Mouse (Mus musculus) lung, embryonic 14.5 days (tissue): ENCODE data around the gene Rnf180. TPM values are rescaled to one million over a fixed set of nuclear protein-coding genes. Genes with fewer than 3 reads are reported as not detected.

Experiments
- ATAC-seq: fragments of 200-750 bp; cut with Nextera tagmentation; 2 replicates; pipeline ENCODE4 v1.8.0; 2017; ENCODE audit warnings: mild to moderate bottlenecking, moderate TSS enrichment, moderate library complexity; ENCODE audit not compliant: insufficient read depth
- DNase-seq: peaks from one replicate; pipeline ENCODE4 v3.0.0-alpha.2; 2015
- H3K27ac ChIP-seq: fragments of 300-500 bp; sonication (generic); 2 replicates; pipeline ENCODE4 v1.5.1; 2014; ENCODE audit warnings: low read depth, mild to moderate bottlenecking, moderate library complexity
- H3K27me3 ChIP-seq: fragments of 300-500 bp; sonication (generic); 2 replicates; pipeline ENCODE4 v1.6.1; 2014; ENCODE audit warnings: low read length, control low read depth; ENCODE audit not compliant: insufficient read depth
- H3K36me3 ChIP-seq: fragments of 300-500 bp; sonication (generic); 2 replicates; pipeline ENCODE4 v1.6.1; 2014; ENCODE audit warnings: control low read depth; ENCODE audit not compliant: insufficient read depth
- H3K4me1 ChIP-seq: fragments of 300-500 bp; sonication (generic); 2 replicates; pipeline ENCODE4 v1.6.1; 2014; ENCODE audit warnings: antibody characterized with exemption, control low read depth; ENCODE audit not compliant: insufficient read depth
- H3K4me2 ChIP-seq: fragments of 300-500 bp; sonication (generic); 2 replicates; pipeline ENCODE4 v1.6.1; 2014; ENCODE audit warnings: mild to moderate bottlenecking
- H3K4me3 ChIP-seq: fragments of 300-500 bp; sonication (generic); 2 replicates; pipeline ENCODE4 v1.5.1; 2014; ENCODE audit warnings: low read depth, low read length
- H3K9ac ChIP-seq: fragments of 300-500 bp; sonication (generic); 2 replicates; pipeline ENCODE4 v1.6.1; 2014
- H3K9me3 ChIP-seq: fragments of 300-500 bp; sonication (generic); 2 replicates; pipeline ENCODE4 v1.6.1; 2016; ENCODE audit warnings: low read depth, low read length, control low read depth
- CTCF ChIP-seq: IDR thresholded peaks from 2 replicates; pipeline ENCODE4 v1.5.1; 2016; ENCODE audit warnings: antibody characterized with exemption, low read depth
- WGBS: fragments of 180-500 bp; shearing (Covaris S2); extraction: QIAGEN DNeasy Blood & Tissue Kit; methylation state at CpG from one replicate; pipeline ENCODE4 v1.1.7; 2014; 5-methylcytosine and 5-hydroxymethylcytosine counted together
- polyA plus RNA-seq: library from polyadenylated mRNA; unstranded; fragments of >200 nt; fragmentation: Nextera tagmentation; extraction: Ambion mirVana; gene quantifications from 2 replicates; pipeline ENCODE4 v1.2.1, GENCODE M21; 2014

Gene Rnf180
- polyA plus RNA-seq, 1 experiment from 2014 or later = 4.1 TPM

DNA sequence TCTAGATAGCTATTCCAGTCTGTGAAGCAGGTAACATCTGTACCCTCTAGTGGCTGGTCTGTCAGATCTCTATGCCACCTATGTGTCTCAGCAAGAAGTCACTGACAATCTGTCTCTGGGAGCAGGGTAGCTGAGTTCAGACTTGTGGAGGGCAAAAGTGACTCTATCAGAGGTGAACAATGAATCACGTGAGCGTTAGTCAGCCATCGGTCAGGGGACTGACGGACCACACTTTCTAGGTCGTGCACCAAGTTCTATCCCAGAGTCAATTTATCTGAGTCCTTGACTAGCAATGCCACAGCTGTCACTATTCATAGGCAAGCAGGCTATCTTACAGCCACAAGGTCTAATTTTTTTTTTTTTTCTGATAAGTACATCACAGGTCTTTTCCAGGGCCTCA is 4.6 kb downstream of the Rnf180 start:
- no peaks in the 10 kb centered on the region for H3K36me3 ChIP-seq
- DNase-seq (no peak), ATAC-seq (no peak)
- no peak overlapping the region for H3K4me2 ChIP-seq
- WGBS = 72% methylated on average over 5 of the region's 5 CpGs
- H3K4me3 ChIP-seq = no peak overlapping the region
- H3K27ac ChIP-seq = no peak overlapping the region
- H3K27me3 ChIP-seq = no peaks in the 10 kb centered on the region
- no peak for TF ChIP-seq CTCF
- no peaks in the 10 kb centered on the region for H3K9me3 ChIP-seq
- H3K4me1 ChIP-seq = peaks cover 4% of the 10 kb centered on the region; the same call in 1 of the 2 replicates
- no peak overlapping the region for H3K9ac ChIP-seq

- no peaks in the 10 kb centered on the region for H3K27me3 ChIP-seq
- no peaks in the 10 kb centered on the region for H3K4me1 ChIP-seq
- DNase-seq (no peak), ATAC-seq (no peak)
- H3K4me2 ChIP-seq = no peak overlapping the region
- no peak for TF ChIP-seq CTCF
- H3K9me3 ChIP-seq = no peaks in the 10 kb centered on the region
- H3K9ac ChIP-seq = no peak overlapping the region
- WGBS = 80% methylated on average over 8 of the region's 8 CpGs
- no peak overlapping the region for H3K4me3 ChIP-seq
- H3K27ac ChIP-seq = no peak overlapping the region
- no peaks in the 10 kb centered on the region for H3K36me3 ChIP-seq
Observed at GRCm38 (mm10) chr13:105279397-105280018, 15.1 kb downstream of the Rnf180 start.

DNA sequence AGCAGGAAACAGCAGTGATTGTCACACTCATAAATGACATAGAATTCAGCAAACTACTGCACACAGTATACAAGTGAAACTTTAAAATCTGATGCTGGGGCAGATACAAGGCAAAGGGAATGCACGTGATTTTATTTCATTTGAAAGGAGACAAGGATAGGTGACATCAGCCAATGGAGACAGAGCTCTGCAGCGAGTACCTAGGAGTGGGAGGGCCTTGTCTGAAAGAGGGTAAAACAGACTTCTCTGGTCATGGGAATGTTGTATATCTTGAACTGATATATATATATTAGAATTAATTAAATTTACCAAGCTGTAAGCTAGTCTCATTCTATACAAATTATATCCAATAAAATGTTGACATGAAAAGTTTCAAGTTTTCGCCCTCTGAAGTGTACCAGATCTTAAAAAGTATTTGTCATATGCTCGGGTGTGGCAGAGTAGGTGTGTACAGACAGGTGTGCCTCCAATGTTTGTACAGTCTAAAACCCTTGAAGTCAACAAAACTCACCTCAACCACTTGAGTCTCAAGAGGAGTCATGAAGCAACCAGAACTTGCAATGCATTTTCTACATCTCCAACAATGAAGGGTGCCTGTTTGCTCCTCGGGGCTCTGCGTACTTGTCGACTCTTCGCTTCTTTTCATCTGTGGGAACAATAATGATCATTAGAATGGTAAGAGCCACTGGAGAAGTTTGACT is 24.1 kb downstream of the Rnf180 start:
- Histone ChIP-seq H3K9ac (no peak overlapping the region), H3K4me3 (no peak overlapping the region), H3K27me3 (no peaks in the 10 kb centered on the region), H3K4me1 (no peaks in the 10 kb centered on the region), H3K4me2 (no peak overlapping the region), H3K9me3 (peaks cover 4% of the 10 kb centered on the region; the same call in 1 of the 2 replicates), H3K36me3 (no peaks in the 10 kb centered on the region), H3K27ac (no peak overlapping the region)
- WGBS = 71% methylated on average over 8 of the region's 8 CpGs
- TF ChIP-seq CTCF = no peak
- ATAC-seq = peak; percentile 56
- peak; percentile 25 for DNase-seq

GRCm38 (mm10) chr13:105267464-105267863 is 27.2 kb downstream of the Rnf180 start:
- H3K27ac ChIP-seq = no peak overlapping the region
- no peak overlapping the region for H3K9ac ChIP-seq
- no peak for TF ChIP-seq CTCF
- H3K4me3 ChIP-seq = no peak overlapping the region
- H3K4me1 ChIP-seq = no peaks in the 10 kb centered on the region
- peaks cover under 1% of the 10 kb centered on the region; the same call in 1 of the 2 replicates for H3K9me3 ChIP-seq
- 66% methylated on average over 6 of the region's 6 CpGs for WGBS
- ATAC-seq (no peak), DNase-seq (no peak)
- H3K4me2 ChIP-seq = no peak overlapping the region
- no peaks in the 10 kb centered on the region for H3K36me3 ChIP-seq
- no peaks in the 10 kb centered on the region for H3K27me3 ChIP-seq

DNA sequence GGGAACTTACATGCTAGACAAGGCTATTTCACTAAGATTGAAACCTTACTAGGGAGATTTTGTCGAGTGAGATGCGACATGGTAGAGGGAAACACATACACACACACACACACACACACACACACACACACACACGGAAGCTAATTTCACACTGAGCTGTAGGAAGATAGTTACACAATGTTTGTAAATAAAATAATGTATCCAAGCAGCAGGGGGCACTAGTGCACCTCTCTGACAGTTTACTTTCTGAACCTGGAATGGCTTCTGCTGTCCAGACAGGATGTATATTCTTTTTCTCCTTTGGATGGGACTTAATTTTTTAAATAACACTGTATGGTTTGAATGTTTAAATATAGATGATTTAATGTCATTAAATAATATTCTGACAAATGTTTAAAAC is 27.9 kb downstream of the Rnf180 start:
- Histone ChIP-seq H3K4me3 (no peak overlapping the region), H3K9me3 (no peaks in the 10 kb centered on the region), H3K27me3 (no peaks in the 10 kb centered on the region), H3K4me2 (no peak overlapping the region), H3K4me1 (no peaks in the 10 kb centered on the region), H3K27ac (no peak overlapping the region), H3K36me3 (no peaks in the 10 kb centered on the region), H3K9ac (no peak overlapping the region)
- WGBS = 55% methylated on average over 3 of the region's 3 CpGs
- DNase-seq (peak; percentile 88), ATAC-seq (peak; percentile 71; the same call in 1 of the 2 replicates)
- peak; percentile 68 for TF ChIP-seq CTCF

DNA sequence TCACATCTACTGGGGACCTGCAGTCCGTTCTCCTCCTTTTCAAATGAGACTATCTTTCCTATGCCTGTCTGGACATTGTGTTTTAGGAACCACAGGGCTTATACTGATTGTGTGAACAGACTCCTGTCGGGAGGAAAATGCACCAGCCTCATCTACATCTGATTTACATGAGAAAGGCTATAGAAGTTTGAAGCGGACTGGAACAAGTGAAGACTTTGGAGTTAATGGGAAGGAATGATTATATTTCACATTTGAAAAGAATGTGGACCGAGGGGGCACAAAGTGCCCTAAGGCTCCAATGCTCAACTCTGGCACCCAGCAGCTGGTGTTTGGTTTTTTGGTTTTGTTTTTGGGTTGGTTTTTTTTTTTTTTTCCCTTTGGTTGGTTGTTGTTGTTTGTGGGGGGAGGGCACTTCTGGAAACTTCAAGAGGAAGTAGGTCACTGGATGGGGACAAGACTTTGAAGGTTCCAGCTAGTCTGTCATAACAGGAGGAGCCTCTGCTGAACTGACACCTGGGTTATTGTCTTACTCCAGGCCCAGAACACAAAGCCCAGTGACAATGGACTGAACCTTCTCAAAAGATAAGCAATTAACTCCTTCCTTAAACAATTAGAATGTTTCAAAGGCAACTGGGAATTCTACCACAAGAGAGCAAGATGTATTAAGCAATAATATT is 37.7 kb downstream of the Rnf180 start:
- Histone ChIP-seq H3K4me1 (no peaks in the 10 kb centered on the region), H3K9me3 (no peaks in the 10 kb centered on the region), H3K27ac (no peak overlapping the region), H3K4me2 (no peak overlapping the region), H3K36me3 (no peaks in the 10 kb centered on the region), H3K9ac (no peak overlapping the region), H3K27me3 (no peaks in the 10 kb centered on the region), H3K4me3 (no peak overlapping the region)
- ATAC-seq (no peak), DNase-seq (no peak)
- TF ChIP-seq CTCF = no peak
- 72% methylated on average over 4 of the region's 4 CpGs for WGBS

DNA sequence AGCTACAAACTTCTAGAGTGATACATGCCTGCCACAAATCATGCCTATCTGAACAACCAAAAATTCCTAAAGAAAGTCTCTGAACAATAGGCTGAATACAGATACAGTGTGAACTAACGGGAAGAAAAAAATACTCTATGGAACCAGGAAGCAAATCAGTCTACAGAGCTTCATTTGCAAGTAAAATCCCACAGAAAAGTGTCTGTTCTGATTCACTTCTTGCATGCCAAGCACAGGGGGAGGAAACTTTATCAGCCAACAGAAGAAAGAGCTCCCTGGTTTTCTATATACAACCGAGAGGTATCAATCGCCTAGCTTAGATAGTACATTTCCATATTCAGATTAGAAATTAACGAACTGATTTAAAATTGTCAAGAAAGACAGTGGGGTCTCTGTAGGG is 43.8 kb downstream of the Rnf180 start:
- no peaks in the 10 kb centered on the region for H3K36me3 ChIP-seq
- no peak overlapping the region for H3K4me2 ChIP-seq
- no peak overlapping the region for H3K9ac ChIP-seq
- H3K27ac ChIP-seq = no peak overlapping the region
- H3K4me3 ChIP-seq = no peak overlapping the region
- no peak for ATAC-seq
- 72% methylated on average over 4 of the region's 4 CpGs for WGBS
- no peak for DNase-seq
- no peaks in the 10 kb centered on the region for H3K4me1 ChIP-seq
- H3K9me3 ChIP-seq = no peaks in the 10 kb centered on the region
- H3K27me3 ChIP-seq = no peaks in the 10 kb centered on the region
- no peak for TF ChIP-seq CTCF
